Mouse (Mus musculus): ENCODE data around the gene Mcts2. TPM values are rescaled to one million over a fixed set of nuclear protein-coding genes. Genes with fewer than 3 reads are reported as not detected.

Gene Mcts2
- total RNA-seq, 1 experiment from 2014 or later = 10.0 TPM

GRCm38 (mm10) chr2:152679701-152680355 lies 7.0 kb upstream of the Mcts2 start:
- ATAC-seq (replicated peaks; ENCODE audit: low read depth, poor library complexity, severe bottlenecking) = no peak

- no peak for ATAC-seq (replicated peaks; ENCODE audit: low read depth, poor library complexity, severe bottlenecking)
Measured at GRCm38 (mm10) chr2:152683086-152683485, 3.7 kb upstream of the Mcts2 start.

GRCm38 (mm10) chr2:152686399-152686798 lies 436 bp upstream of the Mcts2 start:
- ATAC-seq (replicated peaks; ENCODE audit: low read depth, poor library complexity, severe bottlenecking) = no peak

GRCm38 (mm10) chr2:152691564-152692217 lies 4.9 kb downstream of the Mcts2 start:
- ATAC-seq (replicated peaks; ENCODE audit: low read depth, poor library complexity, severe bottlenecking) = no peak

DNA sequence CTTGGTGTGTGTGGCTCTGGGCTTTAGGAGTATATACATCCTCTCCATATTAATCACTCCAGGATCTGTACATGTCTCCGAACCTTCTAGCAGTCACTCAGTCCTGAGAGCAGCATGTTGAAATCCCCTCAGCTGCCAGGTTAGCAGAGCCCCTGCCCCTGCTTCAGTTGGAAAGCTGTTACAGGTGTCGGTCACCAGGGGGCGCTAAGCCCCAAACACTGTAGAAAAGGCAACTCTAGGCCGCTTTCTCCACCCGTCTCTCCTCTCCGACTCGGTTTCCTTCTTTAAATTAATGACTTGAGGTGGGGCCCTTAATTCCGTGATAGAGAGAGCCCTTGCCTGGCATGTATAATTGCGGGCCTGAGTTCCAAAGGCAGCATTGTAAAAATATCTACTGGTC lies 6.4 kb downstream of the Mcts2 start:
- ATAC-seq (replicated peaks; ENCODE audit: low read depth, poor library complexity, severe bottlenecking) = peak; percentile 71

- no peak for ATAC-seq (replicated peaks; ENCODE audit: low read depth, poor library complexity, severe bottlenecking)
Measured at GRCm38 (mm10) chr2:152693735-152694134, 6.9 kb downstream of the Mcts2 start.

- no peak for ATAC-seq (replicated peaks; ENCODE audit: low read depth, poor library complexity, severe bottlenecking)
Measured at GRCm38 (mm10) chr2:152694708-152695107, 7.9 kb downstream of the Mcts2 start.

GRCm38 (mm10) chr2:152696016-152696415 lies 9.2 kb downstream of the Mcts2 start:
- ATAC-seq (replicated peaks; ENCODE audit: low read depth, poor library complexity, severe bottlenecking) = no peak

DNA sequence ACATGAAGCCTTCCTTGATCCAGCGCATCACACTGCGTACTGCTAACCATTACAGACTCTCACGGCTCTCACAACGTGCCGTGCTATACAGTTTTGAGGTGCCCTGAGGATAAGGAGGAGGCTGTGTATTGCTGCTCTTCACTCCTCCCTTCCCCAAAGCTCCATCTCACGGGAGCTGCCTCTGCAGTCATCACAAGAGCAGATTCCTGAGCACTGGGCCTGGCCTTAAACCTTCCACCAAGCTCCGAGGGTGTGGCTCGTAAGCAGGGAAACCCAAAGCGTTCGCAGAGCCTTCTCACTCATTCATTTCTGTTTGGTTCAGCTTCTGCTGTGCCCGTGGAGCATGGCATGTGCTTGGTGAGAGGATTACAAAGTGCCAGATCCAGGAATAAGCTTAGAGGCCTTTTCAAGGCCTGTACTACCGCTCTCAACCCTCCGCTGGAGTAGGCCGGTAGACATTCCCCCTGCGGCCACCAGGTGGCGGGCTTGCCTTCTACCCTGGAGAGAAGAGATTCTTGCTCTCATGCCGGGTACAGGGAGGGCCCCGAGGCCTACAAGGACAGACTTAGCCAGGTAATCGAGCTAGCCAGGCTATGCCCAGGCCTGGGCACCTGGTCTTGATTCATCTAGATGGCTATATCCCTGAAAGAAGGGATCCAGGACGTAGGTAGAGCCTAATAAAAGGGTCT lies 9.8 kb downstream of the Mcts2 start:
- peak; percentile 89 for ATAC-seq (replicated peaks; ENCODE audit: low read depth, poor library complexity, severe bottlenecking)

GRCm38 (mm10) chr2:152700138-152700537 lies 13.3 kb downstream of the Mcts2 start:
- no peak for ATAC-seq (replicated peaks; ENCODE audit: low read depth, poor library complexity, severe bottlenecking)

GRCm38 (mm10) chr2:152700725-152701124 lies 13.9 kb downstream of the Mcts2 start:
- no peak for ATAC-seq (replicated peaks; ENCODE audit: low read depth, poor library complexity, severe bottlenecking)

DNA sequence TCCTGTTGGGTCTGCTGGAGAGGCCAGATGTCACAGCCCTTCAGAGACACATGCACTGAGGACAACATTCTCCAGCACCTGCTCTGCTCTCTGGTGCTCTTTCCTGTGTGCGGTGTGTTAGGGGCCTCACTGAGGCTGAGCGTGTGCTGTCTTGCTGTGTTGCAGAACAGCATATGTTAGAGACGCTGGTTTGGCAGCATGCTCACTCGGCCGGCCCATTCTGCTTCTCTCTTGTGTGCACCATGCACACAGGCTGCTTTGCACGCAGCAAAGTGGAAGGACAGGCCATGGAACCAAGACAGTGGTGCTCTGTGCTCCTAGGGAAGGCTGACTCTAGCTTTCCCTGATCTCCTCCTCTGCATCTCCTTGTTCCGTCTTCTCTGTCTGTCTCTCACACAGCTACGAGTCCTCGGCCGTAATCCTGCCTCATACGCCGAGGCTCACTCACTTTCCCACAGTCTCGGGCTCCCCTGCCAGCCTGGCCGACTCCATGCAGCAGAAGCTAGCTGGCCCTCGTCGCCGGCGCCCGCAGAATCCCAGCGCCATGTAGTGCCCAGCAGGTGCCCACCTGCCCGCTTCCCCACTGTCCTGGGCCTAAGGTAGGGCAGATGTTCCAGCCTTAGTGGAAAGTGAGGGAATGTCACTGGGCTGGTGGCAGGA lies 16.9 kb downstream of the Mcts2 start:
- ATAC-seq (replicated peaks; ENCODE audit: low read depth, poor library complexity, severe bottlenecking) = no peak

DNA sequence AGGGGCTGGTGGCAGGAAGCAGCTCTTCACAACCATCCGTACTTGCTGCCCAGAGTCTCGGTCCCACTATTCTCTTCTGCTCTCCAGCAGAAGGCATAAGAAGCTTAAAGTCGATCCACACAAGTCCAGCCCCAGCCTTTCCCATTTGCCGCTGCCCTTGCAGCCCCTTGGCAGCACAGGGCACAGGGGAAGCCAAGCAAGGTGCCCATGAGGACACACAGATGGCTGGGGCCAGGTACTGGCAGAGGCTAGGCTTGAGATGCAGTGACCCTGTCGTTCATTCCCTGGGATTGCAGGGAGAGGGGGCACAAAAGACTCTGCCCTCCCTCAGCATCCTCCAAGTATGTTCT lies 17.4 kb downstream of the Mcts2 start:
- ATAC-seq (replicated peaks; ENCODE audit: low read depth, poor library complexity, severe bottlenecking) = no peak

DNA sequence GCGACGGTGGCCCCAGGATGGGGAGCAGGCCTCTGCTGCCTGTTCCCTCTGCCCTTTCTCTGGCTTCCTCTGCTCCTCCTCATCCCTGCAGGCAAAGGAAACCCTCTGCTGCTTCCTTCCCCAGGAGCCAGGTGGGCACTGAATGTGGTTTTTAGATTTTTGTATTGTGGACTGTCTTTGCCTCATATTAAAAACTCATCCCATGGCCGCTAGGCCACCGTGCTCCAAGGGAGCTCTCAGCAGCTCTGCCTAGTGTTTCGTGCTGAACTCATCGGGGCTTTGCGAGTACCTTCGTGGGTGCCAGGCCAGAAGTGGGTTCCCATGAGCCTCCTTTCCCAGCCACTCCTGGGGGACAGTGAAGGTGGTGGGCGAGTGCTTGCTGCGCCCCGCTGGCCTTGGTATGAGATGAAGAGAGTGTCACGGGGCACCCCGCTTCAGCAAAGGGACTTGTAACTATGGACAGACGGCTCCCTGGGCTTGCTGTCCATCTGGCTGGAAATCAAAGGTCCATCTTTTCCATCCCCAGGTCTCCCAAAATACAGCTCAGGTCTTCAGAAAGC lies 18.1 kb downstream of the Mcts2 start:
- ATAC-seq (replicated peaks; ENCODE audit: low read depth, poor library complexity, severe bottlenecking) = no peak

- no peak for ATAC-seq (replicated peaks; ENCODE audit: low read depth, poor library complexity, severe bottlenecking)
Measured at GRCm38 (mm10) chr2:152705993-152706571, 19.2 kb downstream of the Mcts2 start.

GRCm38 (mm10) chr2:152707186-152707585 lies 20.4 kb downstream of the Mcts2 start:
- ATAC-seq (replicated peaks; ENCODE audit: low read depth, poor library complexity, severe bottlenecking) = no peak

DNA sequence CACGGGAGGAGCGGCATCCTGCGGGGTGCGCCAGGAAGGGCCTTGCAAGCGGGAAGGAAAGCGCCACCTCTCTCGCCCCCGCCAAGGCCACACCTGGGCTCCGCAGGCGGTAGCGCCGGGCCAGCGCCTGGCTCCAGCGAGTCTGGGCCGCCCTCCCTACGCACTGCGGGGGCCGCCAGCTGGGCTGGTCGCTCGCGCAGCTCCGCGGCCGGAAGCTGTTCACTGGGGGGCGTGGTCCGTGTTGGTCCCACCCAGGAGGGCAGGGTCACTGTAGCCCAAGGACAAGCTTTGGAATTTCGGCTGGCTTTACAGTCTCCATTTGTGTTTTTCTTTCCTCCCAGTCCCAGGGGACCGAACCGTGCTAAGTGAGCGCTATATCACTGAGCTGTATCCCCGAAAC lies 20.8 kb downstream of the Mcts2 start:
- no peak for ATAC-seq (replicated peaks; ENCODE audit: low read depth, poor library complexity, severe bottlenecking)

GRCm38 (mm10) chr2:152709066-152709465 lies 22.2 kb downstream of the Mcts2 start:
- no peak for ATAC-seq (replicated peaks; ENCODE audit: low read depth, poor library complexity, severe bottlenecking)

GRCm38 (mm10) chr2:152716241-152716772 lies 29.5 kb downstream of the Mcts2 start:
- ATAC-seq (replicated peaks; ENCODE audit: low read depth, poor library complexity, severe bottlenecking) = no peak

GRCm38 (mm10) chr2:152717652-152718051 lies 30.8 kb downstream of the Mcts2 start:
- no peak for ATAC-seq (replicated peaks; ENCODE audit: low read depth, poor library complexity, severe bottlenecking)

Measured in common myeloid progenitor, adult 5-6 weeks (primary cell).